Mouse (Mus musculus) kidney, adult 18-20 months (tissue): ENCODE data around the gene Rab3b.

ENCODE experiments used
- DNase-seq: peaks from one replicate; pipeline ENCODE4 v3.0.0; 2021

The Rab3b gene

GRCm38 (mm10) chr4:108878963-108879822, at the start of gene Rab3b:
Rab3b (plus strand) TSS chr4:108879063.
- DNase-seq = peak; percentile 47

- no peak for DNase-seq
These were observed 48.2 kb upstream of the Rab3b start for GRCm38 (mm10) chr4:108830698-108831097.

DNA sequence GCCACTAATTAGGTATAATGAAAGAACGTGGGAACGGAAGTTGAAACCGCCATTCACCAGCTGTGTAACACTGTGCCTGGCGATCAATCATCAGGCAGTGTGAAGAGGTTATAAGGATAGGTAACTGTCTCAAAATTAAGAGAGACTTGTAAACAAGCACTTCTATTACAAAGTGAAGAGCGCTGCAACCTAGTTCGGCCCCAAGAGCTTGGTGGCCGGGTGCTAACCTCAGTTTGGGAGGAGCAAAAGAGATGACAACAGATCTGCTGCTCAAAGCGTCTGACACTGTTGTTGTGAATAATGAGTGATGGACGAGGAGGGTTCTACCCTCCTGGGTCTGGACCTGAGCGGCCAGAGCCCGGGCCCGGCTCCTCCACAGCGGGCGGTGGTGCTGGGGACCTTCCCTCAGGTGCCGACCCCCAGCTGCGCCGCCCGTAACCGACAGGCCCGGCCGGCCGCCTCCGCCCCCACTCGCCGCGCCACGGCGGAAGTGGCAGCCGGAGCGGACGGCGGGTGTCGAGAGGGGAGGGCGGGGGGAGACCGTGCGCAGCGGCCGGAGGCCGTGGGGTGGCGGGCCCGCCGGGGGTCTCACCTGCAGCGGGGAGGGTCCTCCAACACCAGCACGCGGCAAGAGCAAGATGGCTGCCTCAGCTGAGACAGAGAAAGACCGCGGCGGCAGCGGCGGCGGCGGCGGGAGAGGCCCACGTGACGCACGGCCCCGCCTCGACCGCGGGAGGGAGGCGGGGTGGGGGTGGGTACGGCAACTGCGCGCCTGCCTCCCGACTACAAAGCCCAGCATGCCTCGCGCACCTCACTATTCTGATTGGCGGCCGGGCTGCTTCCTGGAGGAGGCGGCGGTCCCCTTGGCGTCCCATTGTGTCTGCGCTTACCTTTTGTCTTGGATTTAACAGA, 45.7 kb upstream of the Rab3b start, which contains the start of gene Btf3l4:
Gene Btf3l4 (minus strand): TSS at position 699 of the 912 bp plus-strand sequence.
- peak; percentile 90 for DNase-seq

DNA sequence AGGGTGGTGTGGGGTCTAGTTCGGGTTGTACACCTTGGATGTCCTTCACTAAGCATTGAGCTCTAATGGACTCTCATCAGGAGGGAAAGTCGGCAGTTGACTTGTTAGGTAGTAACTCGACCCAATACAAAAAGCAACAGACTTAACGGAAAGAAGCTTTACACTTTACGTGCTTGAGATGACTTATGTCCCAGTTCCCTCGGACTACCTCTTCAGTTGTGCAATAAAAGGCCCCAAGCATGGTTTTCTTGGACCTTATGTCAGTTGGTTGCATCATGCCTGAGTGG, 45.1 kb upstream of the Rab3b start:
- no peak for DNase-seq

- peak; percentile 94 for DNase-seq
These were observed 44.5 kb upstream of the Rab3b start, which contains the start of gene Txndc12 for GRCm38 (mm10) chr4:108834115-108834970. Txndc12 (plus strand) TSS chr4:108834601.

- no peak for DNase-seq
These were observed 43.9 kb upstream of the Rab3b start for GRCm38 (mm10) chr4:108834971-108835311.

DNA sequence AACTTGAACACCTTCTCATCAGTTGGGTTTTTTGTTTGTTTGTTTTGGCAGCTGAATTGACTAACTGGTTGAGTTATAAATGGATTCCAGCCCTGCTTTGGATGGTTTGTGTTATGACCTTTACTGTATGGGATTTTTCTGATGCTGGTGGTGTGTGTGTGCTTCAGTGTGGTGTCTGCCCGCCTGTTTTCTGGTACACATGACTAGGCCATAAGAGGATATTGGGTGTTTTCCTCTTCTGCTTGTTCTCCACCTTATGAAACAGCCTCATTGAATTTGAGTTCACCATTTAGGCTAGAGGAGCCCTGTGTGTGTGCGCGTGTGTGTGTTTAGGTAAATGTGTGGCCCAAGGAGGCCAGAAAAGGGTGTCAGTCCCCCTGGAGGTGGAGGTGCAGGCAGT, 43.4 kb upstream of the Rab3b start:
- DNase-seq = no peak

DNA sequence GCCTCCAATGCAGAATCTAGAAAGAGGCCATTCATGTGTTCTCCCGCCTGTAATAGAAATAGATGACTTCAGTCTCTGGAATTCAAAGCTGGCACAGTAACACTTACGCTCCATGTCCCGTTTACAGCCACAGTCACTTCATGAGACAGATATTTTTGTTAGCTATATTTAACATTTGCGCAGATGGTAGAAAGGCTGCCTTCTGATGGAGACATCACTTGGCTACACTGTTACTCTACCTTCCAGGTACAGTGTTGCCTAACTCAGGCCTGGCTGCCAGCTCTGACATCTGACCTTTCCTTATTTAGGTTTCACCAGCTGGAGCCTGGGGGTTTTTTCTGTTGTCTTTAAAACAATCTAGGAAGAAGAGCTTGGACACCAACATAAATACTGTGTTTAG, 40.8 kb upstream of the Rab3b start:
- DNase-seq = no peak

- no peak for DNase-seq
These were observed 36.8 kb upstream of the Rab3b start for GRCm38 (mm10) chr4:108841920-108842578.

GRCm38 (mm10) chr4:108843336-108843735, 35.5 kb upstream of the Rab3b start:
- DNase-seq = no peak

DNA sequence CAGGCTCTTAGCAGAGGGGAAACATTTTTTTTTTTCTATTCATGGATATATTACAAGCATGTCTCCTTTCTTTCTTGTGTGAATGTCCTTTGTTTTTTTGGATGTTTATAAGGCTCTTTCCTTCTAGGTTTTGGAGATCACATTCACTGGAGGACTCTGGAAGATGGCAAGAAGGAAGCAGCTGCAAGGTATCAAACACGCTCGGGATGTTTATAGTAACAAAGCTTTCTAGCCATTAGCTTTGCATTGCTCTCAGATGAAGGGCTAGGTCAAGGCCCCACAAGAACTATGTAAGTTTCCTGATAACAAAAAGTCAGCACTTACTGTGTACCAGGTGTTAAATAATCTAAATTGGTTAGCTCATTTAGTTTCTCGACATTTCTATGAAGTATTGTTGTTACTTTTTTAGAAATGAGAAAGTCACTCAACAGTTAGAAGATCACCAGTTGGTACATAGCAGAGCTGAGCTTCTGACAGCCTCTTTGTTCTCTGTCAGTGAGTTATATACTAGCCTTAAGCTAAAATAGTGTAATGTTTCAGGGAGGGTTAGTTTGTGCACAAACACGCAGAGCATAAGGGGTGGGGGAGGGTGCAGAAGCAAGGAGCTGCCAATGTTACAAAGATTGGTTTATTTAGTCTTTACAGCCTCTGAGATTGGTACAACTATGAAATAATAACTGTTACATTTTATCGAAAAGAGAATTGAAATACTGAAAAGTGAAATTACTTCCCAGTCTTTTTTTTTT, 32.9 kb upstream of the Rab3b start:
- no peak for DNase-seq

DNA sequence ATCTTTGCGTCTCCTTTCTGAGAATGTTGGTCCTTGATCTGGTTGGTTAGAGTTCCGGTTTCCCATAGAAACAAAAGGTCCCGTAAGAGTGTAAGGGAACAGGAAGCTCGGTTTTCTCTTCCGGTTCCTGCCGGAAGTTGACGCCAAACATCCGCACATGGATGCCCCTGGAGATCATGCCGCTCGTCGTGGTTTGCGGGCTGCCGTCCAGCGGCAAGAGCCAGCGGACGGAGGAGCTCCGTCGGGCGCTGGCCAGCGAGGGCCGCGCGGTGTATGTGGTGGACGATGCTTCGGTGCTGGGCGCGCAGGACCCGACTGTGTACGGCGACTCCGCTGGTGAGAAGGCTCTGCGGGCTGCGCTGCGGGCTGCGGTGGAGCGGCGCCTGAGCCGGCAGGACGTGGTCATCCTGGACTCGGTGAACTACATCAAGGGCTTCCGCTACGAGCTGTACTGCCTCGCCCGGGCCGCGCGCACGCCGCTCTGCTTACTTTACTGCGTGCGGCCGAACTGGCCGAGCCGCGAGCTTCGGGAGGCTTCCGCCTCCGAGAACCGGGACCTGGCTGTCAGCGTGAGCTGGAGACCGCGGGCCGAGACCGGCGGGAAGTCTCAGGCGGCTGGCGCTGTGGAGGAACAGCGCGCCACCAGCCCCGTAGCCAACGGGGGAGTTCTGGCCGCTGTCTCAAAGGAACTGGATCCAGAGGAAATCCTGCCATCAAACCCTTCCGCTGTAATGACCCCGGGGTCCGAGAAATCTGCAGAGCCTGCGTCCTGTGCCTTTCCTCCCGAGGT, 31.0 kb upstream of the Rab3b start, which contains the start of gene Kti12:
Gene Kti12 (plus strand): TSS at position 71 of the 790 bp plus-strand sequence.
- DNase-seq = peak; percentile 86

- DNase-seq = no peak
These were observed 30.4 kb upstream of the Rab3b start, which contains the start of gene A730015C16Rik for GRCm38 (mm10) chr4:108848505-108848848. A730015C16Rik (minus strand) TSS chr4:108848619.

GRCm38 (mm10) chr4:108866806-108867205, 12.1 kb upstream of the Rab3b start:
- DNase-seq = no peak

- DNase-seq = peak; percentile 69
These were observed 9.0 kb upstream of the Rab3b start for GRCm38 (mm10) chr4:108869730-108870374.

GRCm38 (mm10) chr4:108873746-108874145, 5.1 kb upstream of the Rab3b start:
- DNase-seq = no peak

DNA sequence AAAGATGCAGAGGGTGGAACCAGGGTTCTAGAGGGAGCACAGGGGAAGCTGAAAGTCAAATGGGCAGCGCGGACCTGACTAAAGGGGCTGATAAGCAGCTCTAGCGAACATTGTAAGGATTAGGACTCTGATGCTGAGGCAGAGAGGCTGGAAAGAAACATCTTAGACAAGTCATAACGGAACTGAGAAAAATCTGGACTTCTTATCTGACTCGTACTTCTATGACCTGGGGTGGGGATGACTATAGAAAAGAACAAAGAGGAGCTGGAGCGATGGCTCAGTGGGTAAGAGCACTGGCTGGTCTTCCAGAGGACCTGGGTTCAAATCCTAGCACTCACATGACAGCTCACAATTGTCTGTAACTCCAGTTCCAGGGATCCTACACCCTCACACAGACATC, 962 bp upstream of the Rab3b start:
- DNase-seq = no peak

- DNase-seq = no peak
These were observed 5.0 kb downstream of the Rab3b start for GRCm38 (mm10) chr4:108883815-108884214.

DNA sequence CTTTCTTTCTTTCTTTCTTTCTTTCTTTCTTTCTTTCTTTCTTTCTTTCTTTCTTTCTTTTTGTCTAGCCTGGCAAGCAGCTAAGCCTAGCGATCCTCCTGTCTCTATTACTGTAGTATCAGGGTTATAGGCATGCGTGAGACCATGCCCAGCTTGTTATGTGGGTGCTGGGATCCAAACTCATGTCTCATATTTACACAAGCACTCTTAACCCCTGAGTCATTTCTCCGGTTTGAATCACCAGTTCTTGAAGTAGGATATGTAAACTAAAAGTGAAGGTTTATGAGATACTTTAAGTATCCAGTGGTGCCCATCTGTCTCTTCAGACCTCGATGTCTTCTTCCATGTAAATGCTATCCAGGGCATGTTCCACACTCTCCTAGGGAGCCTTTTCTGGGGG, 8.6 kb downstream of the Rab3b start:
- no peak for DNase-seq

GRCm38 (mm10) chr4:108890876-108891275, 12.0 kb downstream of the Rab3b start:
- DNase-seq = no peak
